Comparison of ENCODE assay signal across 21 mouse cellular contexts in the genomic region with DNA sequence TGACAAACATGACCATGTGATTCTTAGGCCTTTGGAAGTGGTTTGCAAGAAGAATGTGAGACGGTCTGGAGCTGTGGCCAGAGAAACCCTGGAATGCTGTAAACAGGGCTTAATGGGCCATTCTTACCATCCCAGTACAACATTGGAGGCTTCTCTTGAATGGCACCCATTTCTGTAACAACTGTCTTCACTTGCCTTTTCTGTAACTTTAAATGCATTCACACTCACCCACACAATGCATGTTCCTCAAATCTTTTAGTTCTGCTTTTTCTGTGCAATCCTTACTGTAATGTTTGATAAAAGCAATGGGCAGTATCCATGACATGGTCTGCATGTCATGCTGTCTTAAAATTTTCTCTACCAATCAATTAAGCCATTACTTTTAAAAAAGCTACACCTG.
"Had no signal": no experiment of that assay in that cellular context is flagged by ENCODE, and none has a peak within 500 bp of the region (broad histone marks: within the 10 kb centered on the region; RNA-seq: fewer than 3 reads in every experiment).

No protein-coding gene starts in this region.

- H3K4me1 ChIP-seq: midbrain, embryonic 10.5 days; midbrain, embryonic 12.5 days; neural tube, embryonic 13.5 days; neural tube, embryonic 15.5 days; stomach, embryonic 15.5 days had no signal

- H3K4me3 ChIP-seq: midbrain, embryonic 10.5 days; midbrain, embryonic 12.5 days; myocyte; neural tube, embryonic 13.5 days; neural tube, embryonic 15.5 days; stomach, embryonic 15.5 days had no signal

- H3K9ac ChIP-seq: lung, embryonic 14.5 days; midbrain, embryonic 12.5 days; neural tube, embryonic 13.5 days; neural tube, embryonic 15.5 days; stomach, embryonic 15.5 days had no signal

- H3K4me2 ChIP-seq: lung, embryonic 14.5 days; midbrain, embryonic 12.5 days; neural tube, embryonic 13.5 days; neural tube, embryonic 15.5 days; stomach, embryonic 15.5 days had no signal

- DNase-seq: lung, adult 18-20 months; lung, embryonic 14.5 days; lung, postnatal 10 days; lung, postnatal 4 days; midbrain, embryonic 14.5 days; retina, postnatal 1 day; right cerebral cortex, adult 18-20 months; right cerebral cortex, postnatal 25 days; right cerebral cortex, postnatal 4 days; spleen, adult 18-20 months; thymus, adult 18-20 months; thymus, postnatal 14 days; thymus, postnatal 36 days had no signal

- H3K27ac ChIP-seq: midbrain, embryonic 10.5 days; midbrain, embryonic 12.5 days; neural tube, embryonic 13.5 days; neural tube, embryonic 15.5 days; stomach, embryonic 15.5 days; stomach, postnatal 0 days had no signal

- H3K27me3 ChIP-seq: midbrain, embryonic 12.5 days; neural tube, embryonic 13.5 days; neural tube, embryonic 15.5 days; stomach, embryonic 15.5 days had no signal

- H3K36me3 ChIP-seq: midbrain, embryonic 10.5 days; midbrain, embryonic 12.5 days; neural tube, embryonic 13.5 days; neural tube, embryonic 15.5 days; stomach, embryonic 15.5 days had no signal

- H3K9me3 ChIP-seq: midbrain, embryonic 10.5 days; midbrain, embryonic 12.5 days; neural tube, embryonic 13.5 days; neural tube, embryonic 15.5 days; stomach, embryonic 15.5 days had no signal

- ATAC-seq: midbrain, embryonic 16.5 days had no signal
